Mouse (Mus musculus): ENCODE measurements around the gene Ttc27.

The Ttc27 gene

GRCm38 (mm10) chr17:74879768-74880167 lies 162.2 kb downstream of the Ttc27 start:
- no peak for DNase-seq (ENCODE audit: low spot score)

- no peak for DNase-seq (ENCODE audit: low spot score)
Measured at GRCm38 (mm10) chr17:74887039-74887438, 169.5 kb downstream of the Ttc27 start.

GRCm38 (mm10) chr17:74888836-74889534 lies 171.5 kb downstream of the Ttc27 start:
- DNase-seq (ENCODE audit: low spot score) = no peak

- DNase-seq (ENCODE audit: low spot score) = no peak
Measured at GRCm38 (mm10) chr17:74889535-74890117, 172.1 kb downstream of the Ttc27 start.

GRCm38 (mm10) chr17:74902453-74902852 lies 184.9 kb downstream of the Ttc27 start:
- no peak for DNase-seq (ENCODE audit: low spot score)

- peak; percentile 6 for DNase-seq (ENCODE audit: low spot score)
Measured at GRCm38 (mm10) chr17:74903411-74904331, 186.1 kb downstream of the Ttc27 start.

GRCm38 (mm10) chr17:74904332-74904687 lies 186.8 kb downstream of the Ttc27 start:
- peak; percentile 29 for DNase-seq (ENCODE audit: low spot score)

GRCm38 (mm10) chr17:74904956-74905355 lies 187.4 kb downstream of the Ttc27 start:
- DNase-seq (ENCODE audit: low spot score) = no peak

- DNase-seq (ENCODE audit: low spot score) = no peak
Measured at GRCm38 (mm10) chr17:74912995-74913394, 195.5 kb downstream of the Ttc27 start.

Measured in c-Kit-positive CD71-positive TER-119-positive erythroid progenitor cells, embryonic 14.5 days (primary cell).